Mouse (Mus musculus) adrenal gland, postnatal 25 days (tissue): ENCODE data around the gene Tprn. TPM values are rescaled to one million over a fixed set of nuclear protein-coding genes. Genes with fewer than 3 reads are reported as not detected.

Source experiments
- DNase-seq: peaks from one replicate; pipeline ENCODE4 v3.0.0; 2021; ENCODE audit warnings: mixed read lengths
- long read RNA-seq: library from polyadenylated mRNA; stranded (forward); transcript quantifications from one replicate; pipeline ENCODE4 v2.0.0, GENCODE M21; 2021
- total RNA-seq: library from RNA; stranded (reverse); gene quantifications from 2 replicates; pipeline ENCODE4 v1.2.3, GENCODE M21; 2021

Tprn gene
- total RNA-seq = 10.0 and 10.7 TPM in 2 replicates
- long read RNA-seq, transcript Tprn-201 (4 exons, 2,787 nt) = major isoform, 10 of 13 reads
- long read RNA-seq, partial matches to known transcripts = 0 of 13 reads
- long read RNA-seq, other reads (novel, unspliced or antisense) = 3 of 13 reads

GRCm38 (mm10) chr2:25262291-25262767 lies at the start of gene Tprn:
TSS of gene Tprn (plus strand) at chr2:25262618.
- DNase-seq = peak; percentile 95

GRCm38 (mm10) chr2:25213266-25213865 lies 49.1 kb upstream of the Tprn start:
- no peak for DNase-seq

GRCm38 (mm10) chr2:25214444-25214843 lies 48.0 kb upstream of the Tprn start, which contains the start of gene Stpg3:
TSS of gene Stpg3 (minus strand) at chr2:25214637.
- no peak for DNase-seq

- no peak for DNase-seq
These were observed 44.8 kb upstream of the Tprn start for GRCm38 (mm10) chr2:25217666-25218065.

- no peak for DNase-seq
These were observed 44.0 kb upstream of the Tprn start, which contains the start of gene Fam166a for GRCm38 (mm10) chr2:25218445-25218844. TSS of gene Fam166a (plus strand) at chr2:25218745.

- no peak for DNase-seq
These were observed 41.1 kb upstream of the Tprn start for GRCm38 (mm10) chr2:25221331-25221772.

GRCm38 (mm10) chr2:25223681-25224491 lies 38.5 kb upstream of the Tprn start:
- peak; percentile 91 for DNase-seq

GRCm38 (mm10) chr2:25224492-25224765 lies 38.0 kb upstream of the Tprn start, which contains the start of gene Tubb4b:
TSS of gene Tubb4b (minus strand) at chr2:25224702.
- no peak for DNase-seq

- peak; percentile 95 for DNase-seq
These were observed 37.4 kb upstream of the Tprn start for GRCm38 (mm10) chr2:25224766-25225752.

- DNase-seq = no peak
These were observed 36.5 kb upstream of the Tprn start for GRCm38 (mm10) chr2:25225811-25226379.

GRCm38 (mm10) chr2:25226864-25227263 lies 35.6 kb upstream of the Tprn start:
- no peak for DNase-seq

- no peak for DNase-seq
These were observed 35.0 kb upstream of the Tprn start for GRCm38 (mm10) chr2:25227406-25227805.

GRCm38 (mm10) chr2:25228431-25228889 lies 34.0 kb upstream of the Tprn start:
- peak; percentile 83 for DNase-seq

- no peak for DNase-seq
These were observed 33.4 kb upstream of the Tprn start for GRCm38 (mm10) chr2:25228995-25229530.

- DNase-seq = no peak
These were observed 32.8 kb upstream of the Tprn start for GRCm38 (mm10) chr2:25229582-25229981.

GRCm38 (mm10) chr2:25230581-25230980 lies 31.8 kb upstream of the Tprn start:
- no peak for DNase-seq

GRCm38 (mm10) chr2:25231038-25231437 lies 31.4 kb upstream of the Tprn start:
- no peak for DNase-seq

- DNase-seq = no peak
These were observed 29.0 kb upstream of the Tprn start for GRCm38 (mm10) chr2:25233421-25233820.

- no peak for DNase-seq
These were observed 28.4 kb upstream of the Tprn start, which contains the start of gene Slc34a3 for GRCm38 (mm10) chr2:25234050-25234449. TSS of gene Slc34a3 (minus strand) at chr2:25234364.

GRCm38 (mm10) chr2:25234551-25235220 lies 27.7 kb upstream of the Tprn start:
- no peak for DNase-seq

- no peak for DNase-seq
These were observed 25.8 kb upstream of the Tprn start, which contains the start of gene Rnf224 for GRCm38 (mm10) chr2:25236614-25237013. TSS of gene Rnf224 (minus strand) at chr2:25236787.
